Mouse (Mus musculus) stomach, embryonic 16.5 days (tissue): ENCODE measurements around the gene Ccr8. TPM values are rescaled to one million over a fixed set of nuclear protein-coding genes. Genes with fewer than 3 reads are reported as not detected.
A peak's percentile ranks its signal among the peaks of the same experiment; 100 is the strongest.

Experiments used
- ATAC-seq: fragments of 200-750 bp; cut with Nextera tagmentation; 2 replicates; pipeline ENCODE4 v1.8.0; 2017; ENCODE audit warnings: moderate number of reproducible peaks, moderate TSS enrichment; ENCODE audit not compliant: insufficient read depth, low FRiP score
- H3K27ac ChIP-seq: fragments of 300-500 bp; sonication (generic); 2 replicates; pipeline ENCODE4 v1.5.1; 2014; ENCODE audit warnings: low read length
- H3K27me3 ChIP-seq: fragments of 300-500 bp; sonication (generic); 2 replicates; pipeline ENCODE4 v1.6.1; 2014; ENCODE audit warnings: low read length, control low read depth, mixed read lengths; ENCODE audit not compliant: control insufficient read depth, insufficient read depth
- H3K36me3 ChIP-seq: fragments of 300-500 bp; sonication (generic); 2 replicates; pipeline ENCODE4 v1.6.1; 2014; ENCODE audit warnings: low read length; ENCODE audit not compliant: control insufficient read depth, insufficient read depth
- H3K4me1 ChIP-seq: fragments of 300-500 bp; sonication (generic); 2 replicates; pipeline ENCODE4 v1.6.1; 2014; ENCODE audit warnings: low read length, control low read depth, mixed read lengths; ENCODE audit not compliant: control insufficient read depth, insufficient read depth
- H3K4me2 ChIP-seq: fragments of 300-500 bp; sonication (generic); 2 replicates; pipeline ENCODE4 v1.6.1; 2014; ENCODE audit warnings: low read depth, low read length, mixed read lengths
- H3K4me3 ChIP-seq: fragments of 300-500 bp; sonication (generic); replicated peaks from 2 replicates; pipeline ENCODE4 v1.5.1; 2014; ENCODE audit warnings: mild to moderate bottlenecking, low read length
- H3K9ac ChIP-seq: fragments of 300-500 bp; sonication (generic); 2 replicates; pipeline ENCODE4 v1.6.1; 2014; ENCODE audit warnings: low read length
- H3K9me3 ChIP-seq: fragments of 300-500 bp; sonication (generic); replicated peaks from 2 replicates; pipeline ENCODE4 v1.6.1; 2016; ENCODE audit warnings: low read length, control low read depth; ENCODE audit not compliant: control insufficient read depth
- WGBS: fragments of 180-500 bp; shearing (Covaris S2); extraction: QIAGEN DNeasy Blood & Tissue Kit; methylation state at CpG from one replicate; pipeline ENCODE4 v1.1.7; 2014; 5-methylcytosine and 5-hydroxymethylcytosine counted together
- polyA plus RNA-seq: library from polyadenylated mRNA; unstranded; fragments of >200 nt; fragmentation: Nextera tagmentation; extraction: Ambion mirVana; gene quantifications from 2 replicates; pipeline ENCODE4 v1.2.1, GENCODE M21; 2015

Gene Ccr8
- polyA plus RNA-seq, 1 experiment from 2014 or later, result 0.97 TPM

- Histone ChIP-seq H3K4me1 (peaks cover 10% of the 10 kb centered on the region), H3K36me3 (peaks cover 23% of the 10 kb centered on the region), H3K9me3 (no peaks in the 10 kb centered on the region), H3K4me3 (no peak overlapping the region), H3K4me2 (no peak overlapping the region), H3K27ac (no peak overlapping the region), H3K9ac (no peak overlapping the region), H3K27me3 (no peaks in the 10 kb centered on the region)
- 34% methylated on average over 8 of the region's 8 CpGs for WGBS
- ATAC-seq, result no peak
These were observed 41.3 kb downstream of the Ccr8 start for GRCm38 (mm10) chr9:120132980-120133754.

GRCm38 (mm10) chr9:120133755-120134475 lies 42.0 kb downstream of the Ccr8 start:
- Histone ChIP-seq H3K4me3 (no peak overlapping the region), H3K4me1 (peaks cover 5% of the 10 kb centered on the region), H3K9ac (no peak overlapping the region), H3K27ac (no peak overlapping the region; the same call in 1 of the 2 replicates), H3K4me2 (no peak overlapping the region), H3K27me3 (no peaks in the 10 kb centered on the region), H3K36me3 (peaks cover 23% of the 10 kb centered on the region), H3K9me3 (no peaks in the 10 kb centered on the region)
- no peak for ATAC-seq
- WGBS, result 47% methylated on average over 6 of the region's 6 CpGs

DNA sequence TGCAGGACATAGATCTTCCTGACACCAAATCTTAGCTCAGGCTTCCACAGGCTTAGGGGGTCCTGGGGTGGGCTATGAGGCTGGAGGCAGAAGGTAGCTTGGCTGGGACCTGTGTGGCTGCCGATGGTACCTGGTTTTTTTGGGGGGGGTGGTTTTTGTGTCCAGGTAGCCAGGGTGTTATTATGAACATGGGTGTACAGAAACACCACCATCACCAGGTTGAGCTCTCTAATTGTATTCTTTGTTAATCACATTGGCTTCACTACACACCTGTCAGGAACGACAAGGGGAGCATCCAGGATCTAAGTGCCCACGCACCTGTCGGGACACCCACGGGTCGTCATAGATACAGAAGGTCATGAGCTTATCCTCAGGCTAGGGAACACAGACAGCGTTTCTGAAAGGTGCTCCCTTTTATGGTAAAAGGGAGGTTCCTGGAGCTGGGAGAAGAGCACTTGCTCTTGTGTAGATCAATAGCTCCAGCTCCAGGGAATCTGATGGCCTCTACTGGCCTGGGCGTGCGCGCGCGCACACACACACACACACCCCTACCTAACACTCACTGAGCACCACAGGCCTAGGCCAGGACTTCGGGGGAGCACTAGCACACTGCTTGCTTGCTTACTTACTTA lies 42.7 kb downstream of the Ccr8 start:
- no peak overlapping the region for H3K4me2 ChIP-seq
- no peak overlapping the region for H3K27ac ChIP-seq
- no peaks in the 10 kb centered on the region for H3K4me1 ChIP-seq
- no peak overlapping the region for H3K9ac ChIP-seq
- no peak overlapping the region for H3K4me3 ChIP-seq
- no peak for ATAC-seq
- 69% methylated on average over 13 of the region's 13 CpGs for WGBS
- H3K27me3 ChIP-seq, result no peaks in the 10 kb centered on the region
- peaks cover 16% of the 10 kb centered on the region for H3K36me3 ChIP-seq
- no peaks in the 10 kb centered on the region for H3K9me3 ChIP-seq

- Histone ChIP-seq H3K27me3 (no peaks in the 10 kb centered on the region), H3K4me2 (no peak overlapping the region), H3K36me3 (peaks cover 13% of the 10 kb centered on the region; the same call in 1 of the 2 replicates), H3K4me3 (no peak overlapping the region), H3K27ac (no peak overlapping the region), H3K4me1 (no peaks in the 10 kb centered on the region), H3K9me3 (no peaks in the 10 kb centered on the region), H3K9ac (no peak overlapping the region)
- 86% methylated on average over 11 of the region's 11 CpGs for WGBS
- ATAC-seq, result no peak
These were observed 43.5 kb downstream of the Ccr8 start for GRCm38 (mm10) chr9:120135454-120135853.

DNA sequence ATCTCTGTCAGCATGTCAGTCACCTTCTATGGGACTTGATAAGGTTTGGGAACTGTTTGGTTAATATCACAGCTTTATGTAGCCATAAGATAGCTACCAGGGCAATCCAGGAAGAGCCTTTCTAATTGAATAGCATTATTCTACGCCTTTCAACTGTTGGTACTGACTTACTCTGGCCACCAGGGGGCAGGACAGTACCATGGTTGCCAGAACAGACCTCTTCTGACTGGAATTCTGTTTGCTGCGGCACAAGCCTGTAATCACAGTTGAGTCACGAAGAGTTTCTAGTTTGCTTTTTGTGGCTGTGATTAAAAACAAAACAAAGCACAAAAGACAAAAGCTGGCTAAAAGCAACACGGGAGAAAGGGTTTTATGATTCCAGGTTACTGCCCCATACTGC lies 48.7 kb downstream of the Ccr8 start:
- ATAC-seq, result peak; percentile 66; the same call in 1 of the 2 replicates

DNA sequence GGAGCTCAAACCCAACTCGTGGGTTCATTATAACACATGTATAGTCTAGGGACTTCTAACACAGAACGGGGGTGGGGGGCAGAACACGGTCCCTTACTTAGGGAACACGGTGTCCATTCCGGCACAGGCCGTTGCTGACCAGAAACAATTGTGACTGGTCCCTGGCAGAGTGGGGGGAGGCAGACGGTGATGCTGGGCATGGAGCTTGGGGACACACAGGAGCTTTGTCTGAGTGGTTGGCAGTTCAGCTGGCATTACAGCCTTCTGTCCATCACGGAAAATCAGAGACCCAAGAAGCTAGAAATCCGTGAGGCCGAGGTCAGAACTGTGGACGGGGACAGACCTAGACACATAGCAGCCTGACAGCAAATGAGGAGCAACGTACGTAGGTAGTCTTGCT lies 52.6 kb downstream of the Ccr8 start:
- Histone ChIP-seq H3K27me3 (no peaks in the 10 kb centered on the region), H3K4me1 (no peaks in the 10 kb centered on the region), H3K4me3 (no peak overlapping the region), H3K9me3 (no peaks in the 10 kb centered on the region), H3K9ac (no peak overlapping the region), H3K4me2 (no peak overlapping the region), H3K27ac (no peak overlapping the region), H3K36me3 (no peaks in the 10 kb centered on the region)
- WGBS, result 83% methylated on average over 13 of the region's 13 CpGs
- no peak for ATAC-seq

More for the DNA sequence above, 48.7 kb downstream of the Ccr8 start:
- Histone ChIP-seq H3K36me3 (no peaks in the 10 kb centered on the region), H3K4me2 (no peak overlapping the region), H3K4me3 (no peak overlapping the region), H3K9me3 (no peaks in the 10 kb centered on the region), H3K4me1 (no peaks in the 10 kb centered on the region), H3K9ac (no peak overlapping the region), H3K27ac (no peak overlapping the region), H3K27me3 (no peaks in the 10 kb centered on the region)
- 6% methylated on average over 4 of the region's 4 CpGs for WGBS

Other genes with a start within 250 kb of the Ccr8 start
- 43.8 and 45.5 TPM in 2 replicates for gene Wdr48, start 197.2 kb upstream of the Ccr8 start, polyA plus RNA-seq
- gene Gorasp1, start 154.5 kb upstream of the Ccr8 start, polyA plus RNA-seq, result 31.6 and 39.0 TPM in 2 replicates
- 0.04 and 0.15 TPM in 2 replicates for gene Ttc21a, start 154.5 kb upstream of the Ccr8 start, polyA plus RNA-seq
- gene Csrnp1, start 107.5 kb upstream of the Ccr8 start, polyA plus RNA-seq, result 5.9 and 7.8 TPM in 2 replicates
- gene Xirp1, start 68.5 kb upstream of the Ccr8 start, polyA plus RNA-seq, result 0.14 and 1.6 TPM in 2 replicates
- 13.7 and 15.2 TPM in 2 replicates for gene Cx3cr1, start 22.2 kb upstream of the Ccr8 start, polyA plus RNA-seq
- 34.8 and 35.0 TPM in 2 replicates for gene Slc25a38, start 18.3 kb downstream of the Ccr8 start, polyA plus RNA-seq
- gene Rpsa, start 35.6 kb downstream of the Ccr8 start, polyA plus RNA-seq, result 1,156 and 1,211 TPM in 2 replicates
- 1.7 and 2.6 TPM in 2 replicates for gene Mobp, start 57.6 kb downstream of the Ccr8 start, polyA plus RNA-seq
- 0.12 and 0.30 TPM in 2 replicates for gene Myrip, start 209.4 kb downstream of the Ccr8 start, polyA plus RNA-seq